Comparison of ENCODE assay signal across 7 mouse cellular contexts in genomic region chr4:44424831-44425704, GRCm38 (mm10).
DNase-seq lines count a peak whose midpoint lies in the region; ATAC-seq lines count a peak whose summit lies in the region.

No protein-coding gene starts in this region.

- intact Hi-C loops in left cerebral cortex, postnatal 4 days (cut with DNase I), result no loop called here

- peaks cover 2% of the 10 kb centered on the region; the same call in 1 of the 2 replicates for H3K4me1 ChIP-seq in embryonic facial prominence, embryonic 11.5 days (ENCODE audit: control insufficient read depth, insufficient read depth, low read length)
- H3K4me1 ChIP-seq in hindbrain, embryonic 16.5 days (ENCODE audit: control insufficient read depth, insufficient read depth, low read depth, low read length), result peaks cover 10% of the 10 kb centered on the region

- H3K9me3 ChIP-seq in embryonic facial prominence, embryonic 11.5 days (replicated peaks; ENCODE audit: control insufficient read depth, low read length), result no peaks in the 10 kb centered on the region
- no peaks in the 10 kb centered on the region for H3K9me3 ChIP-seq in hindbrain, embryonic 16.5 days (ENCODE audit: control insufficient read depth, low read length)

- no peak overlapping the region for H3K27ac ChIP-seq in embryonic facial prominence, embryonic 11.5 days (replicated peaks; ENCODE audit: low read depth, low read length)
- no peak overlapping the region for H3K27ac ChIP-seq in hindbrain, embryonic 16.5 days (ENCODE audit: low read depth, low read length)

- peak overlapping the region; percentile 23 for H3K9ac ChIP-seq in embryonic facial prominence, embryonic 11.5 days (replicated peaks; ENCODE audit: low read length)
- peak overlapping the region; percentile 73 for H3K9ac ChIP-seq in hindbrain, embryonic 16.5 days (ENCODE audit: low read depth, low read length)

- no peaks in the 10 kb centered on the region for H3K36me3 ChIP-seq in embryonic facial prominence, embryonic 11.5 days (replicated peaks; ENCODE audit: control insufficient read depth, insufficient read depth, low read depth, low read length)
- no peaks in the 10 kb centered on the region for H3K36me3 ChIP-seq in hindbrain, embryonic 16.5 days (ENCODE audit: control insufficient read depth, insufficient read depth, low read length)

- WGBS in embryonic facial prominence, embryonic 11.5 days, result 1% methylated on average over 55 of the region's 56 CpGs
- WGBS in hindbrain, embryonic 16.5 days, result under 1% methylated on average over 54 of the region's 56 CpGs

- DNase-seq in left cerebral cortex, postnatal 4 days, result peak; percentile 18
- no peak for DNase-seq in left cerebral cortex, adult 8-10 months (ENCODE audit: low spot score in 2 of 2)
- DNase-seq in embryonic facial prominence, embryonic 11.5 days (ENCODE audit: low spot score), result peak; percentile 30
- peak; percentile 61 for DNase-seq in neural tube, embryonic 10.5 days (ENCODE audit: extremely low spot score, low spot score)
- no peak for DNase-seq in adipocyte (ENCODE audit: low spot score)
- no peak for DNase-seq in ovary, postnatal 10 days (ENCODE audit: low spot score)

- H3K4me3 ChIP-seq in embryonic facial prominence, embryonic 11.5 days (ENCODE audit: low read depth, low read length), result peak overlapping the region; percentile 31
- H3K4me3 ChIP-seq in hindbrain, embryonic 16.5 days (ENCODE audit: low read length), result peak overlapping the region; percentile 60

- H3K27me3 ChIP-seq in embryonic facial prominence, embryonic 11.5 days (ENCODE audit: control insufficient read depth, insufficient read depth, low read length), result peaks cover 11% of the 10 kb centered on the region
- H3K27me3 ChIP-seq in hindbrain, embryonic 16.5 days (replicated peaks; ENCODE audit: control insufficient read depth, insufficient read depth, low read length), result no peaks in the 10 kb centered on the region

- no peak for ATAC-seq in embryonic facial prominence, embryonic 11.5 days (replicated peaks; ENCODE audit: insufficient number of reproducible peaks, low FRiP score, low TSS enrichment, low read depth)
- ATAC-seq in hindbrain, embryonic 16.5 days, result peak; percentile 60

- peak overlapping the region; percentile 56 for H3K4me2 ChIP-seq in embryonic facial prominence, embryonic 11.5 days (ENCODE audit: low read depth, low read length)
- H3K4me2 ChIP-seq in hindbrain, embryonic 16.5 days (ENCODE audit: low read length), result peak overlapping the region; percentile 99

Comparison
In these comparisons a context has a peak if more than half of its experiments do, and no peak if none do; other contexts are left out.
1. DNase-seq: peak in left cerebral cortex, postnatal 4 days (single experiment), embryonic facial prominence, embryonic 11.5 days (single experiment) and neural tube, embryonic 10.5 days (single experiment); none in left cerebral cortex, adult 8-10 months (0 of 2), adipocyte (single experiment) and ovary, postnatal 10 days (single experiment).